Mouse (Mus musculus) stomach, postnatal 0 days (tissue): ENCODE measurements at regions not wholly inside any gene's neighbourhood (a gene's known extent, or its start where the extent isn't known, plus 50 kb on each side); places are given as distances from the start of the nearest gene placed in this dataset.

Source experiments
- CTCF ChIP-seq: IDR thresholded peaks from 2 replicates; pipeline ENCODE4 v1.5.1; 2016; ENCODE audit warnings: antibody characterized with exemption, low read depth, mild to moderate bottlenecking, moderate library complexity
- EP300 ChIP-seq: optimal IDR thresholded peaks from 2 replicates; pipeline ENCODE3; 2016; ENCODE audit warnings: antibody characterized with exemption

- TF ChIP-seq CTCF (no peak), EP300 (no peak)
Observed at GRCm38 (mm10) chr12:16052998-16053397, 236.3 kb upstream of the Trib2 start.
